Mouse (Mus musculus): ENCODE results near the gene Yipf1. TPM values are rescaled to one million over a fixed set of nuclear protein-coding genes. Genes with fewer than 3 reads are reported as not detected.

Yipf1 gene
- polyA plus RNA-seq, 2 experiments: 11.9 to 23.0 TPM

GRCm38 (mm10) chr4:107337455-107337854, 23.3 kb downstream of the Yipf1 start:
- Histone ChIP-seq H3K27ac (no peak overlapping the region), H3K4me2 (ENCODE audit: low read depth) (no peak overlapping the region), H3K9ac (replicated peaks) (no peak overlapping the region), H3K4me1 (replicated peaks; ENCODE audit: control insufficient read depth in 2 of 2, insufficient read depth in 2 of 2, low read length in 1 of 2) (no peaks in the 10 kb centered on the region), H3K4me3 (ENCODE audit: insufficient read depth in 1 of 2, low read depth in 2 of 2, low read length in 2 of 2) (no peak overlapping the region), H3K27me3 (ENCODE audit: control insufficient read depth, insufficient read depth, low read length) (no peaks in the 10 kb centered on the region), H3K9me3 (ENCODE audit: control insufficient read depth, low read length) (no peaks in the 10 kb centered on the region), H3K36me3 (replicated peaks; ENCODE audit: control insufficient read depth, insufficient read depth, low read depth) (no peaks in the 10 kb centered on the region)
- WGBS (ENCODE audit: insufficient replicate concordance): 81% methylated on average over 5 of the region's 5 CpGs
- no peak for DNase-seq (ENCODE audit: low read depth in 3 of 3, low spot score in 3 of 3)
- TF ChIP-seq CTCF (IDR thresholded peaks at IDR 0.05; ENCODE audit: low read depth) (no peak), EP300 (IDR thresholded peaks at IDR 0.05; ENCODE audit: low read depth) (no peak)
- ATAC-seq (ENCODE audit: insufficient read depth): no peak

DNA sequence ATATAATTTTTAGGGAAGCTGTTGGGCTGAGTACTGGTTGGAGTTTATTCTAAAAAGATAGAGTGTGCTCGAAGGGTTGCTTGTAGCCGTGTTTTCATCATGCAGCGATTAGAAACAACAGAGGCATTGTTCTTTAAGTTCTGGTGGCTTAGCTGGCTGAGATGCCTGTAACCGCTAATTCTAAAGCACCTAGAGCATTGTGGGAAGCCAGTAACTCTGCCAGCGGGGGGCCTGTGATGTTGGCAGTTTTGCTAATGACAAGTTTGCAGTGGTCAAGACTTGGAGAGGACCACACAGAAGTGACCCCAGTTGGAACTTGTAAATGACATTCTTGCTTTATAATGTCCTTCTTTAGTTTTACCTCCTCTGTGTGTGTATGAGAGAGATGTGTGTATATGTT, 27.2 kb downstream of the Yipf1 start:
- no peak overlapping the region for H3K4me2 ChIP-seq (ENCODE audit: low read depth)
- H3K27me3 ChIP-seq (ENCODE audit: control insufficient read depth, insufficient read depth, low read length): no peaks in the 10 kb centered on the region
- no peaks in the 10 kb centered on the region for H3K36me3 ChIP-seq (replicated peaks; ENCODE audit: control insufficient read depth, insufficient read depth, low read depth)
- WGBS (ENCODE audit: insufficient replicate concordance): 76% methylated on average over 5 of the region's 5 CpGs
- TF ChIP-seq EP300 (IDR thresholded peaks at IDR 0.05; ENCODE audit: low read depth): no peak
- TF ChIP-seq CTCF (IDR thresholded peaks at IDR 0.05; ENCODE audit: low read depth): no peak
- no peak overlapping the region for H3K4me3 ChIP-seq (ENCODE audit: insufficient read depth in 1 of 2, low read depth in 2 of 2, low read length in 2 of 2)
- no peaks in the 10 kb centered on the region for H3K4me1 ChIP-seq (replicated peaks; ENCODE audit: control insufficient read depth in 2 of 2, insufficient read depth in 2 of 2, low read length in 1 of 2)
- no peak overlapping the region for H3K27ac ChIP-seq
- no peaks in the 10 kb centered on the region for H3K9me3 ChIP-seq (ENCODE audit: control insufficient read depth, low read length)
- DNase-seq (ENCODE audit: low read depth in 3 of 3, low spot score in 3 of 3) (no peak), ATAC-seq (ENCODE audit: insufficient read depth) (no peak)
- no peak overlapping the region for H3K9ac ChIP-seq (replicated peaks)

DNA sequence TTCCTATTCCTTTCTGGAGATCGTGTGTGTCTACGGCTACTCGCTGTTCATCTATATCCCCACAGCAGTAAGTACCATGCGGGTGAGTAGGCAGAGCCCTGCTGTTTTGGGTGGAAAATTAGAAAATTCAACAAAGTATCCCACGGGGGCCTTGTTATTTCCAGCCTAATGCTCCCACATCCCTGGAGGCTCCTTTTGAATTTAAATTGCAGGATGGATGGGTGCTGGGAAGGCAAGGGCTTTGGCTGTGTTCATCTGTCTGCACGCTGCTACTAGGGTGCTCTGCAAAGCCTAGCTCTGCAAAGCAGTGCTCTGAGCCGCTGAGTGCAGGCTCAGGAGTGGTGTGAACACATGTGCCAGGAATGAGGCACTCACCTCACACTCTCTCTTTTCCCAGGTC, 30.4 kb downstream of the Yipf1 start:
- Histone ChIP-seq H3K9me3 (ENCODE audit: control insufficient read depth, low read length) (no peaks in the 10 kb centered on the region), H3K36me3 (replicated peaks; ENCODE audit: control insufficient read depth, insufficient read depth, low read depth) (no peaks in the 10 kb centered on the region), H3K4me2 (ENCODE audit: low read depth) (no peak overlapping the region), H3K4me3 (ENCODE audit: insufficient read depth in 1 of 2, low read depth in 2 of 2, low read length in 2 of 2) (no peak overlapping the region), H3K27ac (no peak overlapping the region), H3K27me3 (ENCODE audit: control insufficient read depth, insufficient read depth, low read length) (no peaks in the 10 kb centered on the region), H3K9ac (replicated peaks) (no peak overlapping the region), H3K4me1 (replicated peaks; ENCODE audit: control insufficient read depth in 2 of 2, insufficient read depth in 2 of 2, low read length in 1 of 2) (no peaks in the 10 kb centered on the region)
- ATAC-seq (ENCODE audit: insufficient read depth) (no peak), DNase-seq (ENCODE audit: low read depth in 3 of 3, low spot score in 3 of 3) (no peak)
- no peak for TF ChIP-seq EP300 (IDR thresholded peaks at IDR 0.05; ENCODE audit: low read depth)
- TF ChIP-seq CTCF (IDR thresholded peaks at IDR 0.05; ENCODE audit: low read depth): no peak
- WGBS (ENCODE audit: insufficient replicate concordance): 80% methylated on average over 7 of the region's 7 CpGs

DNA sequence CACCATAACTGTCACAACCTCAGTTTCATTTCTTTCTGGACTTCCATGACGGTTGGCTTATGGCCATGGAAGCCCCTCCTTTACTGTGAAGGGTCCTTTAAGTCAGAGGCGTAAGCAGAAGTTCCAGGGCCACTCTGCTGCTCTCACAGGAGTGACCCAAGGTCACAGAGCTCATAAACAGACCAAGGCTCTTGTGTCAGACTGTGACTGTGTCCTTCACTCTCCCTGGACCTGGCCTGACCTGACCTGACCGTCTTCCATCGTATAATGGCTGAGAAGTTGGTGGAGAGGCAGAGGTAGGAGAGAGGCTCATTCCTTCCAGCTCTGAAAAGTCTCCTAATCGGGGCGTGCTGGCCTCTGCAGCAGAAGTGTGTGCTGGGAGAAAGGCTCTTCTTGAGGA, 33.1 kb downstream of the Yipf1 start:
- Histone ChIP-seq H3K36me3 (replicated peaks; ENCODE audit: control insufficient read depth, insufficient read depth, low read depth) (no peaks in the 10 kb centered on the region), H3K9ac (replicated peaks) (no peak overlapping the region), H3K9me3 (ENCODE audit: control insufficient read depth, low read length) (no peaks in the 10 kb centered on the region), H3K27me3 (ENCODE audit: control insufficient read depth, insufficient read depth, low read length) (no peaks in the 10 kb centered on the region), H3K4me1 (replicated peaks; ENCODE audit: control insufficient read depth in 2 of 2, insufficient read depth in 2 of 2, low read length in 1 of 2) (no peaks in the 10 kb centered on the region), H3K4me3 (ENCODE audit: insufficient read depth in 1 of 2, low read depth in 2 of 2, low read length in 2 of 2) (no peak overlapping the region), H3K4me2 (ENCODE audit: low read depth) (no peak overlapping the region), H3K27ac (no peak overlapping the region)
- no peak for ATAC-seq (ENCODE audit: insufficient read depth)
- 62% methylated on average over 6 of the region's 6 CpGs for WGBS (ENCODE audit: insufficient replicate concordance)
- DNase-seq (ENCODE audit: low read depth in 3 of 3, low spot score in 3 of 3): no peak
- TF ChIP-seq CTCF (IDR thresholded peaks at IDR 0.05; ENCODE audit: low read depth) (no peak), EP300 (IDR thresholded peaks at IDR 0.05; ENCODE audit: low read depth) (no peak)

DNA sequence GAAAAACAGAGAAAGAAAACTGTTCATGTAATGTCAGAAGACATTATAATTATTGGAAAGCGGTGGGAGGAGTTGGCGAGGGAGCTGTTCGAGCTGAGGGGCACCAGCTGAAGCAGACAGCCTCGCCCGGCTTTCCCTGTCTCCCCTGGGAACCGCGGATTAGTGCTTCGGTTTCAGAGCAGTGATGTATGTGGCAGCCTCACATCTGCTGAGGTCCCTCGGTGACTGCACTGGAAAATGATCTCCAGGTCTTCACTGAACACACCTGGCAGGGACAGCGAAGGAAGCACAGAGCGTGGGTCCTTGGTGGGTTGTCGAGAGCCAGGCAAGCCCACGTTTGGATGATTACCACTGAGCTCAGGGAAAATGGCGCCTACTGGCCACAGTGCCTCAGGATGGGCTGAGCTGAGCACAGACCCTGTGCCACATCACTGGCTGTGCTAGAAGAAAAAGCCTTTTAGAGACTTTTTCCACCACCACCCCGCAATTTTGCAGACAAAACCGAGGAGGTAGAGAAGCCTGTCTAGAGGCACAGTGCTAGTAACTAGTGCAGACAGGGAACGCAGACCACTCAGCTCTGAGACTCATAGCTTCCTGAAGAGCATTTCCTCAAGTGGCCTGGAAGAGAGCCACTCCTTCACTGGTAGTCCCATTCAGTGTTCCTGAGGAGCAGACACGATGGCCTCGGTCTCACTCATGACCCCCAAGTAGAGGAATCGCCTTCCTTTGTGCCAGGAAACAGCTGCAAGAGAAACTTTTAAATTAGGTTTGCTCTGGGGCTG, 34.6 kb downstream of the Yipf1 start:
- no peak for ATAC-seq (ENCODE audit: insufficient read depth)
- H3K4me1 ChIP-seq (replicated peaks; ENCODE audit: control insufficient read depth in 2 of 2, insufficient read depth in 2 of 2, low read length in 1 of 2): no peaks in the 10 kb centered on the region
- DNase-seq (ENCODE audit: low read depth in 3 of 3, low spot score in 3 of 3): no peak
- H3K9ac ChIP-seq (replicated peaks): no peak overlapping the region
- no peak overlapping the region for H3K27ac ChIP-seq
- no peaks in the 10 kb centered on the region for H3K27me3 ChIP-seq (ENCODE audit: control insufficient read depth, insufficient read depth, low read length)
- H3K9me3 ChIP-seq (ENCODE audit: control insufficient read depth, low read length): no peaks in the 10 kb centered on the region
- H3K36me3 ChIP-seq (replicated peaks; ENCODE audit: control insufficient read depth, insufficient read depth, low read depth): no peaks in the 10 kb centered on the region
- H3K4me3 ChIP-seq (ENCODE audit: insufficient read depth in 1 of 2, low read depth in 2 of 2, low read length in 2 of 2): no peak overlapping the region
- no peak overlapping the region for H3K4me2 ChIP-seq (ENCODE audit: low read depth)
- TF ChIP-seq CTCF (IDR thresholded peaks at IDR 0.05; ENCODE audit: low read depth): no peak
- TF ChIP-seq EP300 (IDR thresholded peaks at IDR 0.05; ENCODE audit: low read depth): no peak
- WGBS (ENCODE audit: insufficient replicate concordance): 72% methylated on average over 20 of the region's 20 CpGs

Measured in liver, embryonic 14.5 days (tissue).